Mouse (Mus musculus) bone marrow, adult 2 months (tissue): Measurements from ENCODE around the gene Cdc6.

ENCODE experiments used
- CTCF ChIP-seq: fragments of 200-500 bp; IDR thresholded peaks from 2 replicates; pipeline ENCODE4 v1.5.1; 2011; ENCODE audit warnings: low read length, control low read depth; ENCODE audit not compliant: control insufficient read depth, insufficient read depth
- POLR2A ChIP-seq: fragments of 200-500 bp; IDR thresholded peaks from 2 replicates; pipeline ENCODE4 v1.6.1; 2011; ENCODE audit warnings: low read depth, mild to moderate bottlenecking, control low read depth, low read length, borderline replicate concordance; ENCODE audit not compliant: control insufficient read depth

DNA sequence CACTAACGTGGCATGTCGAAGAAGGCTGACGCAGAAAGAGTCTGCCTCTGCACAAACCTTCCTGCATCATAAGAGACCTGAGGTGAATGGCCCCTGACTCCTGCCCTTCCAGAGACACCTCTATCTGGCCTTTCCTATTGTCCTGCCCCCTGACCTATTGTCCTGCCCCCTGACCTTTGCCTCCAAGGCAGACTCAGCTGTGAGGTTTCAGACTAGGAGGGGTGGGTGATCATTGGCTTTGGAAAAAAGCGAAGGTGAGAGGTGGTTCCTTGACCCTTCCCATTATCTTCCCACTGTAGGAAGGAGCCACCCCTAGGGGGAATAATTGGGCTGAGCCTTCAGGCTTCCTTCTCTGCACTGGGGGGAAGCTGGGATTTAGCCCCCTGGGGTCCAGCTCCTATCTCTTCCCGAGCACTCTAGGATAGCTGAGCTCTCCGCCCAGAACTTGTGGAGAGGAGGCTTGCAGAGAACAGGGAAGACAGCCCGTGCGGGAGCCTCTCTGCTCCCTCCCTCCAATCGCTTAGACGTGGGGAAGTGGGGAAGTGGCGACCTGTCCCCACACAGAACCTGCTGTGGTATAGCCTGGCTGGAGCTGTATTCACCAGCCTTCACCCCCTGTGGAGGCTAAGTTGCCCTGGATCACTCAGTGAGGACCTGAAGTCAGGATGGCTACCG, 55.0 kb downstream of the Cdc6 start:
- no peak for TF ChIP-seq POLR2A
- no peak for TF ChIP-seq CTCF
